Mouse (Mus musculus) MEL (cell line): Measurements from ENCODE around the gene Trnt1. TPM values are rescaled to one million over a fixed set of nuclear protein-coding genes. Genes with fewer than 3 reads are reported as not detected.
A peak's percentile ranks its signal among the peaks of the same experiment; 100 is the strongest.

ENCODE experiments used
- DNase-seq: peaks from one replicate; pipeline ENCODE4 v3.0.0; 2011; ENCODE audit warnings: low read depth, low spot score
- H3K27ac ChIP-seq: 2 replicates; pipeline ENCODE4 v1.5.1; 2012; ENCODE audit warnings: low read depth, mild to moderate bottlenecking, control low read depth, low read length, moderate library complexity; ENCODE audit not compliant: control insufficient read depth
- H3K27me3 ChIP-seq, 2 experiments: fragments of 150-350 bp in 1 of 2; sonication (generic) in 1 of 2; 2 replicates each; pipeline ENCODE4 v1.6.1; 2012; ENCODE audit warnings: low read length in 2 of 2, mild to moderate bottlenecking in 2 of 2, improper control_type of control experiment in 1 of 2, moderate library complexity in 1 of 2; ENCODE audit not compliant: insufficient read depth in 2 of 2, control insufficient read depth in 1 of 2
- H3K36me3 ChIP-seq, 2 experiments: 2 replicates each; pipeline ENCODE4 v1.6.1; 2012 to 2014; ENCODE audit warnings: low read length in 2 of 2, improper control_type of control experiment in 1 of 2, inconsistent platforms in 1 of 2, mild to moderate bottlenecking in 1 of 2; ENCODE audit not compliant: insufficient read depth in 2 of 2, control insufficient read depth in 1 of 2
- H3K4me1 ChIP-seq, 2 experiments: fragments of 150-350 bp in 1 of 2; sonication (generic) in 1 of 2; 2 replicates each; pipeline ENCODE4 v1.6.1; 2012; ENCODE audit warnings: low read length in 2 of 2, improper control_type of control experiment in 1 of 2, mild to moderate bottlenecking in 1 of 2; ENCODE audit not compliant: insufficient read depth in 2 of 2, control insufficient read depth in 1 of 2
- H3K4me3 ChIP-seq, 2 experiments: fragments of 150-350 bp in 1 of 2; sonication (generic) in 1 of 2; 2 replicates each; pipeline ENCODE4 v1.5.1; 2012; ENCODE audit warnings: low read depth in 2 of 2, low read length in 2 of 2, mild to moderate bottlenecking in 2 of 2, moderate library complexity in 2 of 2, control low read depth in 1 of 2, improper control_type of control experiment in 1 of 2; ENCODE audit not compliant: control insufficient read depth in 1 of 2, insufficient read depth in 1 of 2
- H3K79me2 ChIP-seq: 2 replicates; pipeline ENCODE4 v1.6.1; 2012; ENCODE audit warnings: mild to moderate bottlenecking, low read length, moderate library complexity; ENCODE audit not compliant: control insufficient read depth, poor library complexity, insufficient read depth
- H3K9ac ChIP-seq: 2 replicates; pipeline ENCODE4 v1.6.1; 2012; ENCODE audit warnings: low read depth, mild to moderate bottlenecking, control low read depth, low read length, moderate library complexity; ENCODE audit not compliant: control insufficient read depth, poor library complexity, severe bottlenecking
- H3K9me3 ChIP-seq: fragments of 150-350 bp; sonication (generic); replicated peaks from 2 replicates; pipeline ENCODE4 v1.6.1; 2012; ENCODE audit warnings: mild to moderate bottlenecking, low read length, improper control_type of control experiment, moderate library complexity; ENCODE audit not compliant: insufficient read depth
- BHLHE40 ChIP-seq: IDR thresholded peaks from 2 replicates; pipeline ENCODE4 v1.6.1; 2012; ENCODE audit warnings: low read depth, mild to moderate bottlenecking, inconsistent platforms, low read length, improper control_type of control experiment, borderline replicate concordance
- CHD1 ChIP-seq: IDR thresholded peaks from 2 replicates; pipeline ENCODE4 v1.6.1; 2012; ENCODE audit warnings: low read depth, mild to moderate bottlenecking, inconsistent platforms, low read length, improper control_type of control experiment
- CHD2 ChIP-seq: IDR thresholded peaks from 2 replicates; pipeline ENCODE4 v1.6.1; 2011; ENCODE audit warnings: low read length, improper control_type of control experiment
- CTCF ChIP-seq, 3 experiments: IDR thresholded peaks in 2 of 3; conservative IDR thresholded peaks in 1 of 3; 2 replicates each; pipeline ENCODE4 v1.5.1; 2011 to 2012; ENCODE audit warnings: low read length in 3 of 3, low read depth in 2 of 3, mild to moderate bottlenecking in 2 of 3, improper control_type of control experiment in 1 of 3, inconsistent platforms in 1 of 3, mixed read lengths in 1 of 3, moderate library complexity in 1 of 3; ENCODE audit not compliant: control insufficient read depth in 1 of 3, insufficient read depth in 1 of 3, poor library complexity in 1 of 3, severe bottlenecking in 1 of 3
- E2F4 ChIP-seq: IDR thresholded peaks from 2 replicates; pipeline ENCODE4 v1.6.1; 2011; ENCODE audit warnings: low read depth, low read length, improper control_type of control experiment, borderline replicate concordance
- ELF1 ChIP-seq: IDR thresholded peaks from 2 replicates; pipeline ENCODE4 v1.6.1; 2014; ENCODE audit warnings: low read depth, mild to moderate bottlenecking, inconsistent platforms, low read length, improper control_type of control experiment, moderate library complexity
- EP300 ChIP-seq, 2 experiments: IDR thresholded peaks; 2 replicates each; pipeline ENCODE4 v1.6.1; 2011; ENCODE audit warnings: improper control_type of control experiment in 2 of 2, low read length in 2 of 2, low read depth in 1 of 2, mild to moderate bottlenecking in 1 of 2
- ETS1 ChIP-seq: IDR thresholded peaks from 2 replicates; pipeline ENCODE4 v1.6.1; 2012; ENCODE audit warnings: low read depth, mild to moderate bottlenecking, inconsistent platforms, low read length, improper control_type of control experiment, moderate library complexity
- GABPA ChIP-seq: IDR thresholded peaks from 2 replicates; pipeline ENCODE4 v1.6.1; 2012; ENCODE audit warnings: low read depth, mild to moderate bottlenecking, inconsistent platforms, low read length, improper control_type of control experiment, moderate library complexity
- GATA1 ChIP-seq: IDR thresholded peaks from 2 replicates; pipeline ENCODE4 v1.6.1; 2011; ENCODE audit warnings: low read depth, low read length, improper control_type of control experiment
- HCFC1 ChIP-seq: IDR thresholded peaks from 2 replicates; pipeline ENCODE4 v1.6.1; 2012; ENCODE audit warnings: low read depth, mild to moderate bottlenecking, inconsistent platforms, low read length, improper control_type of control experiment, moderate library complexity
- JUND ChIP-seq: IDR thresholded peaks from 2 replicates; pipeline ENCODE4 v1.6.1; 2011; ENCODE audit warnings: low read depth, mild to moderate bottlenecking, improper control_type of control experiment, low read length
- MAFK ChIP-seq: IDR thresholded peaks from 2 replicates; pipeline ENCODE4 v1.6.1; 2011; ENCODE audit warnings: low read depth, mild to moderate bottlenecking, low read length, improper control_type of control experiment, borderline replicate concordance
- MAZ ChIP-seq: IDR thresholded peaks from 2 replicates; pipeline ENCODE4 v1.6.1; 2012; ENCODE audit warnings: low read depth, mild to moderate bottlenecking, inconsistent platforms, low read length, improper control_type of control experiment
- MEF2A ChIP-seq: IDR thresholded peaks from 2 replicates; pipeline ENCODE4 v1.6.1; 2014; ENCODE audit warnings: low read depth, mild to moderate bottlenecking, inconsistent platforms, low read length, improper control_type of control experiment; ENCODE audit not compliant: poor library complexity, insufficient replicate concordance, severe bottlenecking; ENCODE audit errors: extremely low read depth
- MXI1 ChIP-seq: IDR thresholded peaks from 2 replicates; pipeline ENCODE4 v1.6.1; 2011; ENCODE audit warnings: mild to moderate bottlenecking, low read depth, low read length, improper control_type of control experiment
- MYB ChIP-seq: IDR thresholded peaks from 2 replicates; pipeline ENCODE4 v1.6.1; 2011; ENCODE audit warnings: mild to moderate bottlenecking, low read depth, low read length, improper control_type of control experiment
- MYC ChIP-seq: IDR thresholded peaks from 2 replicates; pipeline ENCODE4 v1.6.1; 2011; ENCODE audit warnings: low read depth, mild to moderate bottlenecking, low read length, improper control_type of control experiment, moderate library complexity
- NELFE ChIP-seq: IDR thresholded peaks from 2 replicates; pipeline ENCODE4 v1.6.1; 2011; ENCODE audit warnings: low read depth, low read length, improper control_type of control experiment
- NRF1 ChIP-seq: IDR thresholded peaks from 2 replicates; pipeline ENCODE4 v1.6.1; 2014; ENCODE audit warnings: low read depth, mild to moderate bottlenecking, inconsistent platforms, low read length, improper control_type of control experiment, moderate library complexity; ENCODE audit not compliant: poor library complexity, insufficient read depth, severe bottlenecking
- POLR2A ChIP-seq, 2 experiments: IDR thresholded peaks; 2 replicates each; pipeline ENCODE4 v1.6.1; 2011 to 2012; ENCODE audit warnings: low read length in 2 of 2, mild to moderate bottlenecking in 2 of 2, control low read depth in 1 of 2, improper control_type of control experiment in 1 of 2, low read depth in 1 of 2, moderate library complexity in 1 of 2; ENCODE audit not compliant: control insufficient read depth in 1 of 2, insufficient read depth in 1 of 2, poor library complexity in 1 of 2
- POLR2AphosphoS2 ChIP-seq: IDR thresholded peaks from 2 replicates; pipeline ENCODE4 v1.6.1; 2011; ENCODE audit warnings: low read length, improper control_type of control experiment
- POLR2AphosphoS5 ChIP-seq: IDR thresholded peaks from 2 replicates; pipeline ENCODE4 v1.6.1; 2012; ENCODE audit warnings: low read depth, borderline replicate concordance, mild to moderate bottlenecking, inconsistent platforms, low read length, moderate library complexity, mixed read lengths
- RAD21 ChIP-seq: IDR thresholded peaks from 2 replicates; pipeline ENCODE4 v1.6.1; 2011; ENCODE audit warnings: mild to moderate bottlenecking, low read depth, low read length, improper control_type of control experiment
- RCOR1 ChIP-seq: IDR thresholded peaks from 2 replicates; pipeline ENCODE4 v1.6.1; 2012; ENCODE audit warnings: low read depth, mild to moderate bottlenecking, inconsistent platforms, low read length, improper control_type of control experiment
- SIN3A ChIP-seq: IDR thresholded peaks from 2 replicates; pipeline ENCODE4 v1.6.1; 2012; ENCODE audit warnings: low read length, improper control_type of control experiment, inconsistent platforms
- SMC3 ChIP-seq: IDR thresholded peaks from 2 replicates; pipeline ENCODE4 v1.6.1; 2011; ENCODE audit warnings: low read depth, low read length, improper control_type of control experiment
- TAL1 ChIP-seq: IDR thresholded peaks from 2 replicates; pipeline ENCODE4 v1.6.1; 2012; ENCODE audit warnings: mild to moderate bottlenecking, inconsistent platforms, low read length, moderate library complexity, mixed read lengths
- TBP ChIP-seq: IDR thresholded peaks from 2 replicates; pipeline ENCODE4 v1.8.0; 2011; ENCODE audit warnings: low read depth, low read length, improper control_type of control experiment
- TCF12 ChIP-seq: IDR thresholded peaks from 2 replicates; pipeline ENCODE4 v1.6.1; 2014; ENCODE audit warnings: low read depth, mild to moderate bottlenecking, inconsistent platforms, low read length, improper control_type of control experiment, moderate library complexity
- USF1 ChIP-seq: IDR thresholded peaks from 2 replicates; pipeline ENCODE4 v1.6.1; 2014; ENCODE audit warnings: low read depth, mild to moderate bottlenecking, inconsistent platforms, low read length, improper control_type of control experiment, moderate library complexity
- USF2 ChIP-seq, 2 experiments: IDR thresholded peaks; 2 replicates each; pipeline ENCODE4 v1.6.1; 2011 to 2012; ENCODE audit warnings: improper control_type of control experiment in 2 of 2, low read length in 2 of 2, borderline replicate concordance in 1 of 2, inconsistent platforms in 1 of 2, low read depth in 1 of 2, mild to moderate bottlenecking in 1 of 2; ENCODE audit not compliant: insufficient read depth in 1 of 2
- ZC3H11A ChIP-seq: IDR thresholded peaks from 2 replicates; pipeline ENCODE4 v1.6.1; 2012; ENCODE audit warnings: low read depth, mild to moderate bottlenecking, inconsistent platforms, low read length, improper control_type of control experiment
- ZMIZ1 ChIP-seq: IDR thresholded peaks from 2 replicates; pipeline ENCODE4 v1.6.1; 2012; ENCODE audit warnings: low read depth, mild to moderate bottlenecking, inconsistent platforms, low read length, improper control_type of control experiment, moderate library complexity
- ZNF384 ChIP-seq: IDR thresholded peaks from 2 replicates; pipeline ENCODE4 v1.6.1; 2012; ENCODE audit warnings: low read depth, mild to moderate bottlenecking, inconsistent platforms, low read length, improper control_type of control experiment
- polyA plus RNA-seq, 2 experiments: library from polyadenylated mRNA; stranded (reverse) in 1 of 2; unstranded in 1 of 2; fragments of >175 nt in 1 of 2; fragments of >200 nt in 1 of 2; gene quantifications; 2 replicates each; pipeline versions ENCODE4 v1.2.1 to v1.2.4; 2012; ENCODE audit warnings: low replicate concordance in 2 of 2, low read depth in 1 of 2; ENCODE audit not compliant: insufficient read length in 2 of 2, insufficient read depth in 1 of 2, missing spikeins in 1 of 2
- total RNA-seq: library from RNA; depleted of rRNA; stranded (reverse); fragments of 300-350 nt; gene quantifications from 2 replicates; pipeline ENCODE4 v1.2.3, GENCODE M21; 2012

Trnt1 gene
- total and polyA plus RNA-seq, 3 experiments, result 63.9 to 131 (median 87.1) TPM

DNA sequence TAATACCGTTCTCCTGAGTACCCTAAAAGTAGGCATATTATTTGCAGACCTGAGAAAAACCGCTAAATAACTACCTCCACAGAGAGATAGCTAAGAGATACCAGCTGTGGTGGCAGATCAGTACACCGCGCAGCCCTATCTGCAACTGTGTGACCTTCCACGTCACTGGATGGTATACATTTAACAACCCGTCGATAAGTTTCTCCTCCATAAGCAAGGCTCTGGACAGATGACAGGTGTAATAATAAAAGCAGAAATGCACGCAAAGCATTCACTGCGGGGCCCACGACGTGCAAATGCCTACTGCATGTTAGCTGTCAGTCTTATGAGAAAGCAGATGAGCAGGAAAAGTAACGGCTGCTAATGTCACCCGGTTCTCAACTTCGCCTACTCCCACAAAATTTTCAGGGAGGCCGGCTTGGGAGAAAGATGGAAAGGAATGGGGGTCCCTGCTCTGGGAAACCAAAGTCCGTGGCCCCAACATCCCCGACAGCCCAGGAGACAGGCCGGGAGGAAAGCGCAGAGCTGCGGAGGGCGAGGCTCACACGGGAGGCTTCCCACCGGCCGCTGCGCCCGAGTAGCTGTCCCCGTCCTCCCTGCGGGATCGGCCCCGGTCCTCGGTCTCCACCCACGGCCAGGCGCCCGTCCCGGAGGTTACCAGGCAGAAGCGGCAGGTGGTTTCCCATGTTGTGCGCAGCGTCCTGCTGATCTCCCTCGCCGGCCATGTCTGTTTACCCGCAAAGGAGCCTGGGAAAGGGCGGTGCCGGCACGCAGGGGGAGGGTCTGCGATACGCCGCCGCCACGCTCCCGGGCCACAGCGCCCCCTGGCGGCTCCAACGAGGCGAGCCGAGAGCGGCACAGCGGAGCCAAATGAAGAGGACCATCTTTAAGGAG is 30.7 kb downstream of the Trnt1 start, which contains the start of gene Crbn:
Crbn (minus strand) TSS at position 745 of the 894 bp plus-strand sequence.
- Histone ChIP-seq H3K27ac (no peak within 1 kb of the TSS), H3K4me1 (no peaks in the 10 kb centered on the region), H3K27me3 (peaks cover 2 to 6% of the 10 kb centered on the region in 2 experiments; a peak in 2 of 4 replicates)
- TF ChIP-seq NELFE, result peak; percentile 68
- TF ChIP-seq GABPA, result no peak
- peak; percentile 84 for TF ChIP-seq MXI1
- TF ChIP-seq TBP, result 0 out of 2 replicates have a peak, but pooled peaks have one; percentile 48
- TF ChIP-seq E2F4, result no peak
- TF ChIP-seq SMC3, result peak; percentile 89
- 0 out of 2 replicates have a peak, but pooled peaks have one; percentile 44 for TF ChIP-seq ETS1
- no peak for TF ChIP-seq MYC
- peak; percentile 89 for TF ChIP-seq HCFC1
- TF ChIP-seq SIN3A, result peak; percentile 74
- 0 out of 4 replicates have a peak, but pooled peaks of 1 of the 2 experiments have one; percentile 30 for TF ChIP-seq EP300 (IDR thresholded peaks at IDR 0.05; ENCODE audit: low read depth in 1 of 2, low read length in 2 of 2)
- TF ChIP-seq GATA1, result peak; percentile 33
- peak; percentile 73; the same call in 1 of the 2 replicates for TF ChIP-seq POLR2AphosphoS2
- TF ChIP-seq NRF1, result no peak
- TF ChIP-seq POLR2A (IDR thresholded peaks at IDR 0.05; ENCODE audit: control insufficient read depth in 1 of 2, insufficient read depth in 1 of 2, low read depth in 1 of 2, low read length in 2 of 2, poor library complexity in 1 of 2), result peak; percentile 59 to 67; a peak in 3 of 4 replicates
- no peak for TF ChIP-seq BHLHE40
- peak; percentile 63; the same call in 1 of the 2 replicates for TF ChIP-seq MAZ
- no peak for TF ChIP-seq CHD2
- no peak for TF ChIP-seq ZNF384
- TF ChIP-seq MEF2A, result no peak
- no peak for TF ChIP-seq RCOR1
- no peak for TF ChIP-seq TAL1
- no peak for TF ChIP-seq JUND
- TF ChIP-seq USF2 (IDR thresholded peaks at IDR 0.05; ENCODE audit: borderline replicate concordance in 1 of 2, insufficient read depth in 1 of 2, low read depth in 1 of 2, low read length in 2 of 2), result no peak
- no peak for TF ChIP-seq ELF1
- TF ChIP-seq TCF12, result peak; percentile 61
- no peak for TF ChIP-seq MYB
- TF ChIP-seq RAD21, result peak; percentile 57
- TF ChIP-seq MAFK, result no peak
- no peak for TF ChIP-seq ZMIZ1
- TF ChIP-seq ZC3H11A, result peak; percentile 53
- TF ChIP-seq CTCF (IDR thresholded peaks at IDR 0.05 in 2 of 3, conservative IDR thresholded peaks at IDR 0.05 in 1 of 3; ENCODE audit: control insufficient read depth in 1 of 3, insufficient read depth in 1 of 3, low read depth in 2 of 3, low read length in 3 of 3, poor library complexity in 1 of 3, severe bottlenecking in 1 of 3), result peak; percentile 81 to 96 (median 94)
- no peak for TF ChIP-seq USF1
- TF ChIP-seq POLR2AphosphoS5, result no peak
- no peak for TF ChIP-seq CHD1

More for the DNA sequence above, 30.7 kb downstream of the Trnt1 start, which contains the start of gene Crbn:
- H3K9ac ChIP-seq, result peak within 1 kb of the TSS; percentile 88
- peak; percentile 91 for DNase-seq
- no peaks in the 10 kb centered on the region for H3K9me3 ChIP-seq
- H3K36me3 ChIP-seq, result peaks cover 1 to 13% of the 10 kb centered on the region in 2 experiments
- H3K79me2 ChIP-seq, result peaks cover 12% of the 10 kb centered on the region
- H3K4me3 ChIP-seq, result peak within 1 kb of the TSS; percentile 92 to 94
